Comparison of ENCODE assay signal across 8 mouse cellular contexts in genomic region chr7:78569255-78569618, GRCm38 (mm10).
DNase-seq lines count a peak whose midpoint lies in the region; ATAC-seq and TF ChIP-seq lines count a peak whose summit lies in the region.
"Had no signal": no experiment of that assay in that cellular context is flagged by ENCODE, and none has a peak within 500 bp of the region (broad histone marks: within the 10 kb centered on the region; RNA-seq: fewer than 3 reads in every experiment).

No protein-coding gene starts in this region.

- H3K4me3 ChIP-seq in kidney, postnatal 0 days (replicated peaks; ENCODE audit: low read depth, low read length), result no peak overlapping the region
- no peak overlapping the region for H3K4me3 ChIP-seq in forebrain, embryonic 11.5 days (ENCODE audit: low read depth, low read length)
- H3K4me3 ChIP-seq in hindbrain, embryonic 16.5 days (ENCODE audit: low read length), result no peak overlapping the region
- H3K4me3 ChIP-seq in neural tube, embryonic 13.5 days, result peak overlapping the region; percentile 10; the same call in 1 of the 2 replicates

- ATAC-seq in kidney, postnatal 0 days (replicated peaks; ENCODE audit: low FRiP score, low read depth), result no peak
- peak; percentile 47; the same call in 1 of the 2 replicates for ATAC-seq in forebrain, embryonic 11.5 days (replicated peaks; ENCODE audit: low FRiP score)
- no peak; the same call in 1 of the 2 replicates for ATAC-seq in hindbrain, embryonic 16.5 days
- ATAC-seq in neural tube, embryonic 13.5 days (ENCODE audit: low read depth), result peak; percentile 37

- no peaks in the 10 kb centered on the region for H3K36me3 ChIP-seq in kidney, postnatal 0 days (ENCODE audit: insufficient read depth, low read length)
- H3K36me3 ChIP-seq in forebrain, embryonic 11.5 days (ENCODE audit: control insufficient read depth, insufficient read depth, low read length), result no peaks in the 10 kb centered on the region
- H3K36me3 ChIP-seq in hindbrain, embryonic 16.5 days (ENCODE audit: control insufficient read depth, insufficient read depth, low read length), result no peaks in the 10 kb centered on the region
- H3K36me3 ChIP-seq in neural tube, embryonic 13.5 days, result 0 out of 2 replicates have a peak, but pooled peaks cover 2% of the 10 kb centered on the region

- TF ChIP-seq CTCF in kidney, postnatal 0 days (IDR thresholded peaks at IDR 0.05; ENCODE audit: low read depth), result no peak

- no peak overlapping the region for H3K27ac ChIP-seq in kidney, postnatal 0 days
- no peak overlapping the region for H3K27ac ChIP-seq in forebrain, embryonic 11.5 days (ENCODE audit: low read depth, low read length)
- 0 out of 2 replicates have a peak overlapping the region, but pooled peaks have one; percentile 29 for H3K27ac ChIP-seq in hindbrain, embryonic 16.5 days (ENCODE audit: low read depth, low read length)
- H3K27ac ChIP-seq in neural tube, embryonic 13.5 days (replicated peaks), result 0 out of 2 replicates have a peak overlapping the region, but pooled peaks have one; percentile 19

- no peaks in the 10 kb centered on the region for H3K27me3 ChIP-seq in kidney, postnatal 0 days (ENCODE audit: insufficient read depth, low read length)
- H3K27me3 ChIP-seq in forebrain, embryonic 11.5 days (ENCODE audit: control insufficient read depth, insufficient read depth, low read length), result no peaks in the 10 kb centered on the region
- H3K27me3 ChIP-seq in hindbrain, embryonic 16.5 days (replicated peaks; ENCODE audit: control insufficient read depth, insufficient read depth, low read length), result no peaks in the 10 kb centered on the region
- no peaks in the 10 kb centered on the region for H3K27me3 ChIP-seq in neural tube, embryonic 13.5 days
- H3K27me3 ChIP-seq: Patski had no signal

- WGBS in kidney, postnatal 0 days, result 6% methylated on average over 5 of the region's 5 CpGs
- 4% methylated on average over 5 of the region's 5 CpGs for WGBS in forebrain, embryonic 11.5 days
- 11% methylated on average over 5 of the region's 5 CpGs for WGBS in hindbrain, embryonic 16.5 days
- WGBS in neural tube, embryonic 13.5 days, result 10% methylated on average over 5 of the region's 5 CpGs

- no peaks in the 10 kb centered on the region for H3K9me3 ChIP-seq in kidney, postnatal 0 days (replicated peaks; ENCODE audit: low read length)
- H3K9me3 ChIP-seq in forebrain, embryonic 11.5 days (ENCODE audit: control insufficient read depth, low read length), result no peaks in the 10 kb centered on the region
- no peaks in the 10 kb centered on the region for H3K9me3 ChIP-seq in hindbrain, embryonic 16.5 days (ENCODE audit: control insufficient read depth, low read length)
- no peaks in the 10 kb centered on the region for H3K9me3 ChIP-seq in neural tube, embryonic 13.5 days

- no peaks in the 10 kb centered on the region for H3K4me1 ChIP-seq in kidney, postnatal 0 days (replicated peaks; ENCODE audit: insufficient read depth, low read length)
- H3K4me1 ChIP-seq in forebrain, embryonic 11.5 days (replicated peaks; ENCODE audit: control insufficient read depth, insufficient read depth, low read length), result peaks cover 3% of the 10 kb centered on the region; the same call in 1 of the 2 replicates
- H3K4me1 ChIP-seq in hindbrain, embryonic 16.5 days (ENCODE audit: control insufficient read depth, insufficient read depth, low read depth, low read length), result peaks cover 18% of the 10 kb centered on the region
- peaks cover 44% of the 10 kb centered on the region for H3K4me1 ChIP-seq in neural tube, embryonic 13.5 days (replicated peaks)

- H3K4me2 ChIP-seq in kidney, postnatal 0 days (ENCODE audit: low read length), result peak overlapping the region; percentile 45
- peak overlapping the region; percentile 32; the same call in 1 of the 2 replicates for H3K4me2 ChIP-seq in forebrain, embryonic 11.5 days (ENCODE audit: low read depth, low read length, severe bottlenecking)
- H3K4me2 ChIP-seq in hindbrain, embryonic 16.5 days (ENCODE audit: low read length), result peak overlapping the region; percentile 53
- peak overlapping the region; percentile 50 for H3K4me2 ChIP-seq in neural tube, embryonic 13.5 days

- peak; percentile 53 for DNase-seq in kidney, postnatal 0 days (ENCODE audit: low spot score)
- DNase-seq in kidney, postnatal 10 days, result no peak
- no peak for DNase-seq in forebrain, embryonic 11.5 days (ENCODE audit: low spot score)
- DNase-seq in gastrocnemius, adult 18-20 months (ENCODE audit: low spot score), result no peak
- DNase-seq in spleen, postnatal 4 days (ENCODE audit: low spot score in 2 of 2), result no peak

- no peak overlapping the region for H3K9ac ChIP-seq in kidney, postnatal 0 days (ENCODE audit: low read depth, low read length)
- H3K9ac ChIP-seq in forebrain, embryonic 11.5 days (ENCODE audit: low read length), result peak overlapping the region; percentile 35
- peak overlapping the region; percentile 51 for H3K9ac ChIP-seq in hindbrain, embryonic 16.5 days (ENCODE audit: low read depth, low read length)
- peak overlapping the region; percentile 60 for H3K9ac ChIP-seq in neural tube, embryonic 13.5 days

Comparison
In these comparisons a context has a peak if more than half of its experiments do, and no peak if none do; other contexts are left out.
1. ATAC-seq: peak in forebrain, embryonic 11.5 days (single experiment) and neural tube, embryonic 13.5 days (single experiment); none in kidney, postnatal 0 days (single experiment) and hindbrain, embryonic 16.5 days (single experiment).
2. H3K27ac ChIP-seq: peak in hindbrain, embryonic 16.5 days (single experiment) and neural tube, embryonic 13.5 days (single experiment); none in kidney, postnatal 0 days (single experiment) and forebrain, embryonic 11.5 days (single experiment).
3. Peak in every context shown above with its lines, with median percentiles within 50 percentile points of each other: H3K4me2 ChIP-seq.